Mouse (Mus musculus): ENCODE data around the gene Gm20388.

- TF ChIP-seq GATA1 (IDR thresholded peaks at IDR 0.05; ENCODE audit: low read length): no peak
- TF ChIP-seq TAL1 (IDR thresholded peaks at IDR 0.05; ENCODE audit: low read length): no peak
These were observed 3220.4 kb downstream of the Gm20388 start for GRCm38 (mm10) chr8:123131041-123131440.

Measured in erythroblast, embryonic 14.5 days (primary cell).